Mouse (Mus musculus) stomach, embryonic 15.5 days (tissue): ENCODE data around the gene Scaper. TPM values are rescaled to one million over a fixed set of nuclear protein-coding genes. Genes with fewer than 3 reads are reported as not detected.
A peak's percentile ranks its signal among the peaks of the same experiment; 100 is the strongest.

Experiments used
- ATAC-seq: fragments of 200-750 bp; cut with Nextera tagmentation; 2 replicates; pipeline ENCODE4 v1.8.0; 2017; ENCODE audit warnings: low read depth, moderate number of reproducible peaks, moderate TSS enrichment; ENCODE audit not compliant: insufficient read depth, low FRiP score
- H3K27ac ChIP-seq: fragments of 300-500 bp; sonication (generic); 2 replicates; pipeline ENCODE4 v1.5.1; 2015; ENCODE audit warnings: mild to moderate bottlenecking, inconsistent platforms
- H3K27me3 ChIP-seq: fragments of 300-500 bp; sonication (generic); replicated peaks from 2 replicates; pipeline ENCODE4 v1.6.1; 2015; ENCODE audit warnings: inconsistent platforms
- H3K36me3 ChIP-seq: fragments of 300-500 bp; sonication (generic); 2 replicates; pipeline ENCODE4 v1.6.1; 2015; ENCODE audit warnings: inconsistent platforms
- H3K4me1 ChIP-seq: fragments of 300-500 bp; sonication (generic); 2 replicates; pipeline ENCODE4 v1.6.1; 2015; ENCODE audit warnings: inconsistent platforms
- H3K4me2 ChIP-seq: fragments of 300-500 bp; sonication (generic); 2 replicates; pipeline ENCODE4 v1.6.1; 2015; ENCODE audit warnings: mild to moderate bottlenecking, inconsistent platforms
- H3K4me3 ChIP-seq: fragments of 300-500 bp; sonication (generic); replicated peaks from 2 replicates; pipeline ENCODE4 v1.5.1; 2015; ENCODE audit warnings: inconsistent platforms
- H3K9ac ChIP-seq: fragments of 300-500 bp; sonication (generic); 2 replicates; pipeline ENCODE4 v1.6.1; 2015; ENCODE audit warnings: inconsistent platforms
- H3K9me3 ChIP-seq: fragments of 300-500 bp; sonication (generic); 2 replicates; pipeline ENCODE4 v1.6.1; 2016; ENCODE audit warnings: inconsistent platforms
- WGBS: fragments of 180-500 bp; shearing (Covaris S2); methylation state at CpG from one replicate; pipeline ENCODE4 v1.1.7; 2015; 5-methylcytosine and 5-hydroxymethylcytosine counted together
- polyA plus RNA-seq: library from polyadenylated mRNA; unstranded; fragments of >200 nt; fragmentation: Nextera tagmentation; extraction: Ambion mirVana; gene quantifications from 2 replicates; pipeline ENCODE4 v1.2.1, GENCODE M21; 2015

Gene Scaper
- polyA plus RNA-seq, 1 experiment from 2014 or later, result 9.6 TPM

DNA sequence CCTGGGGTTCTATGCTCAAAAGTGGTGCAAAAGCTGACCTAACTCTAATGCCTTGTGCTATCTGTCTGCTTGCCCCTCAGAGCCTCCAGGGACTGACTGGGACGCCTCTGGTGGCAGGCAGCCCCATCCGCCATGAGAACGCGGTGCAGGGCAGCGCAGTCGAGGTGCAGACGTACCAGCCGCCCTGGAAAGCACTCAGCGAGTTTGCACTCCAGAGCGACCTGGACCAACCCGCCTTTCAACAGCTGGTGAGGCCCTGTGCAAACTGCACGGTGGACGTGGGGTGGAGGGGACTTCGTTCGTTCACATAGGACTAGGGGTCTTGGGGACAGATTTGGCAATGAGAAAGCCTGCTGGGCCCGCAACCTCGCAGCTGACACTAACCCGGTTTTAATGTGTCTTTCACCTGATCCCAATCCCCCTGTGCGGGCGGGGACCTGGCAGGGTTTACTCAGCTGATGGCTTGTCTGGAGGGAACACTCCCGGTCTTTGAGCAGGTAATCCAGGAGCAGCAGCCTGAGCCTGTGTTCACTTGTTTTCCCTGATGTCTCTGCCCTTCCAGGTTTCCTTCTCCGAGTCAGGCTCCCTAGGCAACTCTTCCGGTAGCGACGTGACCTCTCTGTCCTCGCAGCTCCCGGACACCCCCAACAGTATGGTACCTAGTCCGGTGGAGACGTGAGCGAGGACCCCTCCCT is 392.9 kb downstream of the Scaper start:
- no peak for ATAC-seq
- Histone ChIP-seq H3K9ac (no peak overlapping the region), H3K4me2 (peak overlapping the region; percentile 67), H3K9me3 (no peaks in the 10 kb centered on the region), H3K4me1 (peaks cover 52% of the 10 kb centered on the region), H3K36me3 (no peaks in the 10 kb centered on the region), H3K4me3 (peak overlapping the region; percentile 48), H3K27me3 (peaks cover 54% of the 10 kb centered on the region), H3K27ac (no peak overlapping the region)
- WGBS, result 26% methylated on average over 30 of the region's 30 CpGs

DNA sequence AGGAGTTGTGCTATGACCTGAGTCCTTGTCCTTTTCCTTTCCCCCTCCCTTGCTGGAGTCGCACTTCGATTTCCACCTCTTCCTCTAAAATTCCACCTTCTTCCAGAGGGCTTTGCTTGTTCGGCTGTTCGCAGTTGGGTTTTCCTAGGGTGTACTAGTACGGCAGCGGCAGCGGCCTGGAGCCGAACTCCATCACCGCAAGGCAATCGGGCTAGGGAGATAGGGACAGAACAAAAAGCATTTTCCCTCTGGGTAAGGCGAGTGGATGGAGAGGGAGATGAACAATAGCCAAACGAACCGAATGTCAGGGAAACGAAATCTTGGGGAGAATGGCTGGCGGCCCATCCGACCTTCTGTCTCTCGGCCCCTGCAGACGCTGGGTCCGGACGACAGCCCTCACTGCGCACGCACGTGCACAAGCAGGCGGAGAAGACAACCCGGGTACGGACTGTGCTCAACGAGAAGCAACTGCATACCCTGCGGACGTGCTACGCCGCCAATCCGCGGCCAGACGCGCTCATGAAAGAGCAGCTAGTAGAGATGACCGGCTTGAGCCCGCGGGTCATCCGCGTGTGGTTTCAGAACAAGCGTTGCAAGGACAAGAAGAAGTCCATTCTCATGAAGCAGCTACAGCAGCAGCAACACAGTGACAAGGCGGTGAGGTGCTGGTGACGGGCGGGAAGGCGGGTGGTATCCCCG is 394.1 kb downstream of the Scaper start:
- H3K36me3 ChIP-seq, result no peaks in the 10 kb centered on the region
- H3K9me3 ChIP-seq, result no peaks in the 10 kb centered on the region
- ATAC-seq, result no peak
- H3K4me2 ChIP-seq, result peak overlapping the region; percentile 67
- 0 out of 2 replicates have a peak overlapping the region, but pooled peaks have one; percentile 2 for H3K9ac ChIP-seq
- 10% methylated on average over 46 of the region's 46 CpGs for WGBS
- H3K4me1 ChIP-seq, result peaks cover 57% of the 10 kb centered on the region
- H3K4me3 ChIP-seq, result peak overlapping the region; percentile 48
- peaks cover 54% of the 10 kb centered on the region for H3K27me3 ChIP-seq
- H3K27ac ChIP-seq, result no peak overlapping the region

DNA sequence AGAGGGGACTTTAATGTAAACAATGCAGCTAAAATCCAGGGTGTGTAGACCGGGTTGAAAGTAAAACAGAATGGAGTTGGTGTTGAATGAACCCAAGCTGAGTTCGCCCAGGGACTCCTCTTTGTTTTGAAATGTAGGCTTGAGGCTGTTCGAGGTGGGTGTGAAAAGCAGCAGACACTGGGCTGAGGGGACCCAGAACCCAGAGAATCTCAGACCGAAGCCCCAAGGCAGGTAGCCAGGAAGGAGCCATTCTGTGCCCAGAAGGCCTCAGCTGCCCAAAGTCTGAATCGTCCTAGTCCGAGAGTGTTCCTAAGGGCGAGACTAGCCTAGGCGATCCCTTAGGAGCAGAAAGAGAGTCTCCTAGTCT is 394.6 kb downstream of the Scaper start:
- H3K9me3 ChIP-seq, result no peaks in the 10 kb centered on the region
- H3K4me1 ChIP-seq, result peaks cover 57% of the 10 kb centered on the region
- H3K27me3 ChIP-seq, result peaks cover 58% of the 10 kb centered on the region
- H3K36me3 ChIP-seq, result no peaks in the 10 kb centered on the region
- H3K4me2 ChIP-seq, result peak overlapping the region; percentile 67
- H3K4me3 ChIP-seq, result peak overlapping the region; percentile 48
- H3K9ac ChIP-seq, result no peak overlapping the region
- ATAC-seq, result no peak
- 35% methylated on average over 8 of the region's 8 CpGs for WGBS
- no peak overlapping the region for H3K27ac ChIP-seq

DNA sequence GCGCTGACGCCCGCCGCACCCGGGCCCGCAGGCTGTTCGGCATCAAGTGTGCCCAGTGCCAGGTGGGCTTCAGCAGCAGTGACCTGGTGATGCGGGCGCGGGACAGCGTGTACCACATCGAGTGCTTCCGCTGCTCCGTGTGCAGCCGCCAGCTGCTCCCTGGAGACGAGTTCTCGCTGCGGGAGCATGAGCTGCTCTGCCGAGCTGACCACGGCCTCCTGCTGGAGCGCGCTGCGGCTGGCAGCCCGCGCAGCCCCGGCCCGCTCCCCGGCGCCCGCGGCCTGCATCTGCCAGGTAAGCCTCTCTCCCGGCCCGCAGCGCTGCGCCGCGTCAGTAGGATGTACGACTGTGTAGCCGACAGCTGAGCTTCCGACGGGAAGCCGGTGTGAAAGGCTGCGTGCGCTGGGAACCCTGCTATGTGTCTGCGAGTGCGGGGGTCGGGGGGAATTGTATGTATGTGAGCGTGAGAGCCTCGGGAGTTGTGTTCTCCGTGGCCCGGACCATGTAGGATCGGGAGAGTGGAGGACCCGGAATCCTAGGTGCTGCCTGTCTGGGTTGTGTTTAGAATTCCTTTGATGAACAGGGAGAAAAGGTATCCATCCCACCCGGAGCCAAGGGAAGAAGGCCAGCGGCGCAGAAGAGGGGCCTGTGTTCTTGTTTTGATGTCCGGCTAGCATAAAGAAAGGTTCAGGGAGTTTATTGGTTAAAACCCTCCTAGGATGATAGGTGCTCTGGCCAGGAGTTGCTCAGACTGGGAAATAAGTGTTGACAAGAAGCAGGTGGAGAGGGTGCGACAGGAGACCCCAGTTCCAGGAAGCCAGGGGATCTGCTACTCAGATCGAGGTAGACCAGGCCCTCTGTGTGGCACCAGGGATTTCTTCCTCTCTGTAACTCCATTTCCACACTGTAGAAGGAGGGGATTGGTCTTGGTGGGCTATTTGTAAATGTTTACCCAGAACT is 395.3 kb downstream of the Scaper start:
- WGBS, result 4% methylated on average over 59 of the region's 59 CpGs
- Histone ChIP-seq H3K27me3 (peaks cover 59% of the 10 kb centered on the region), H3K4me3 (peak overlapping the region; percentile 48), H3K9ac (peak overlapping the region; percentile 16; the same call in 1 of the 2 replicates), H3K4me2 (peak overlapping the region; percentile 67), H3K4me1 (peaks cover 57% of the 10 kb centered on the region), H3K36me3 (no peaks in the 10 kb centered on the region), H3K9me3 (no peaks in the 10 kb centered on the region), H3K27ac (no peak overlapping the region)
- no peak for ATAC-seq

DNA sequence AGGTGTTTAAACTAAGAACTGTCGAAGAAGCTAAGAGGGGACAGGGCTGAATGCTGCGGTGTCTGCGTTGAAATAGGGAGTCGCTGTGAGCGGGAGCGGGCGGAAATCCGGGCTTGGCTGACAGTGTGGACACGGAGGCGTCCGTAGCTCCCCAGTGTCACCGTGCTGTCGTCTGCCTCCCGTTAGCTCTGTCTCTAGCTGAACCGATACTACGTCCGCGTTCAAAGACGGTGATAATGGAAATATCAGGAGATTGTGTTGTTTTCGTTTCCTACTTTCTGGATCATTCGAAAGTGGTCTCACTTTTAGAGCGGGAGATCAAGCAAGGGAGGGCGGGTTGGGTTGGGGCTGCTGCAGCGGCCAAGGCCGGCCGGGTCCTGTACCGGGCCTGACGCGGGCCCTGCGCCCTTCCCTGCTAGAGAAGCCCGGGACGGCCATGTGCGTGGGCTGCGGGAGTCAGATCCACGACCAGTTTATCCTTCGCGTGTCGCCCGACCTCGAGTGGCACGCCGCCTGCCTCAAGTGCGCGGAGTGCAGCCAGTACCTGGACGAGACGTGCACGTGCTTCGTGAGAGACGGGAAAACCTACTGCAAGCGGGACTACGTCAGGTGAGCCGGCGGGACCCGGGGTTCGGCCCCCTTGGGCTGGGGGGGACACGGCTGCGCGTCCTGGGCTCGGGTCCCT is 396.1 kb downstream of the Scaper start:
- Histone ChIP-seq H3K9me3 (no peaks in the 10 kb centered on the region), H3K27me3 (peaks cover 55% of the 10 kb centered on the region), H3K4me3 (peak overlapping the region; percentile 48), H3K4me2 (peak overlapping the region; percentile 67), H3K9ac (peak overlapping the region; percentile 16; the same call in 1 of the 2 replicates), H3K27ac (peak overlapping the region; percentile 8; the same call in 1 of the 2 replicates), H3K4me1 (peaks cover 57% of the 10 kb centered on the region), H3K36me3 (no peaks in the 10 kb centered on the region)
- no peak for ATAC-seq
- under 1% methylated on average over 59 of the region's 59 CpGs for WGBS

DNA sequence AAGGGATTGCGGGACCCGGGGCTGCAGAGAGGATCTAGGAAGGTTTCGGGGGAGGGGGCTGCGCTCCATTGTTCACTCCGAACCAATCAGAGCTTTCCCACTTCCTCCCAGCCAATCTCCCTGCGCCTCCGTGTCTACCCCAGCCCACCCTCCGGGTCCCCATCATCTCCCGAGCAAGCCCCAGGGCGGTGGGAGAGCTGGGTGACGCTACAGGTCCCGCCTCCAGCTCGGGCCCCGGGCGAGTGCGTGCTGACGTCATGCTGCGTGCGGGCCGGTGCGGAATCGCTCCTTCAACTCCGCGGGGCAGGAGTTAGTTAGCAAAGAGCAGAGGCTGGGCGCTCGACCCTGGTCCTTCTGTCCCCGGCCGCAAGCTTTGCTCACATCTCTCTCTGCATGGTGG is 397.0 kb downstream of the Scaper start:
- H3K9me3 ChIP-seq, result no peaks in the 10 kb centered on the region
- H3K4me2 ChIP-seq, result peak overlapping the region; percentile 67
- WGBS, result under 1% methylated on average over 28 of the region's 28 CpGs
- peak; percentile 90 for ATAC-seq
- 0 out of 2 replicates have a peak overlapping the region, but pooled peaks have one; percentile 57 for H3K27ac ChIP-seq
- no peaks in the 10 kb centered on the region for H3K36me3 ChIP-seq
- H3K9ac ChIP-seq, result peak overlapping the region; percentile 29
- peaks cover 47% of the 10 kb centered on the region for H3K27me3 ChIP-seq
- H3K4me3 ChIP-seq, result peak overlapping the region; percentile 48
- peaks cover 50% of the 10 kb centered on the region for H3K4me1 ChIP-seq

DNA sequence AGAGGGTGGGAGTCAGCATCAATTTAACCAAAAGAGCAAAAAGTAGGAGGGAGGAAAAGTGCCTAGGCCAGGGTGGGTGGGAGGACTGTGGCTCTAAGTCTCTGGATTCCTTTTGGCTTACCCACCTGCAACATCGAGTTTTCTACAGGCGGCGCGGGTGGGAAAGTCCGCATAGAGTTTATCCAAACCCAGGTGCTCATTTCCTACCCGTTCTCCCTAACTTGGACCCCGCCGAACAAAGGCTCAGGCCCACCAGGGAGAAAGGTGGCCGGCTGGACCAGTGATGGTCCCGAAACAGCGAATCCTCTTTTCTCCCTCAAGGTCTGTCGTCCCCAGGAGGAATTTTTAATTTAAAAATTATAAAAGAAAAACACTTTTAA is 397.5 kb downstream of the Scaper start:
- H3K36me3 ChIP-seq, result no peaks in the 10 kb centered on the region
- peaks cover 44% of the 10 kb centered on the region for H3K27me3 ChIP-seq
- peak overlapping the region; percentile 48 for H3K4me3 ChIP-seq
- H3K9me3 ChIP-seq, result no peaks in the 10 kb centered on the region
- ATAC-seq, result no peak
- peaks cover 45% of the 10 kb centered on the region for H3K4me1 ChIP-seq
- H3K27ac ChIP-seq, result peak overlapping the region; percentile 57; the same call in 1 of the 2 replicates
- peak overlapping the region; percentile 67 for H3K4me2 ChIP-seq
- H3K9ac ChIP-seq, result peak overlapping the region; percentile 29
- WGBS, result 2% methylated on average over 12 of the region's 12 CpGs

DNA sequence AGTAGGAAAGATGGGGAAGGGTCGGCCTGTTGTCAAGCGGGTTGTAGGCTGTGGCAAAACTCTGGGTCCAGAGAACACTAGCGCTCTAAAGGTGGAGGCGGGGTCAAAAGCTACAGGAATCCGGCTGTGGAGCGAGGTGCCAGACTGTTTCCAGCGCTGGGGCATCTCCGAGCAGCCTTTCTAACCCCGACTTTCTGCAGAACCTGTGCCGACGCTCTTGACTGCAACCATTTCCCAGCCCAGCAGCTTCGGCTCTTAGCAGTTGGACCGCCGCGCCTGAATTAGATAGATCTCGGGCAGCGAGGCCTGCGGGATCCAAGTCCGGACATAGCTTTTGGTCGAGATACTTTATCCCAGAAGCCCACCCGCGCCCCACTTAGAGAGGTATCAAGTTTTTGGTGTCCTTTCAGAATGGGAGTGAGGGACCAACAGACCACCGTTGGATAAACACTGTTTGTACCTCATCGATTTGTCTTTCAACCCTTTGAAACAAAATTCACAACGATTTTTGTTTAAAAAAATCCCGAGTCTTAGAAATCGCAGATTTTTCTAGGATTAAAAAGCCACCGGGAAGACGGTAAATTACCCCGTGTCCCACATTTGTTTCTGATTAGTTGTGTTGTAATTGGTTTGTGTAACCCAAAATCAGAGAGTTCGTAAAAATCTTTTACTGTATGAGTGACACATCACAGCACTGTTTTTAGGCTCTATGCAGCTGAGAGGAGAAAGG is 398.1 kb downstream of the Scaper start:
- H3K4me3 ChIP-seq, result peak overlapping the region; percentile 48
- peaks cover 40% of the 10 kb centered on the region for H3K4me1 ChIP-seq
- H3K9ac ChIP-seq, result no peak overlapping the region; the same call in 1 of the 2 replicates
- no peaks in the 10 kb centered on the region for H3K9me3 ChIP-seq
- peak overlapping the region; percentile 57; the same call in 1 of the 2 replicates for H3K27ac ChIP-seq
- H3K36me3 ChIP-seq, result no peaks in the 10 kb centered on the region
- H3K4me2 ChIP-seq, result peak overlapping the region; percentile 67
- ATAC-seq, result no peak
- peaks cover 44% of the 10 kb centered on the region for H3K27me3 ChIP-seq
- WGBS, result 2% methylated on average over 31 of the region's 31 CpGs

DNA sequence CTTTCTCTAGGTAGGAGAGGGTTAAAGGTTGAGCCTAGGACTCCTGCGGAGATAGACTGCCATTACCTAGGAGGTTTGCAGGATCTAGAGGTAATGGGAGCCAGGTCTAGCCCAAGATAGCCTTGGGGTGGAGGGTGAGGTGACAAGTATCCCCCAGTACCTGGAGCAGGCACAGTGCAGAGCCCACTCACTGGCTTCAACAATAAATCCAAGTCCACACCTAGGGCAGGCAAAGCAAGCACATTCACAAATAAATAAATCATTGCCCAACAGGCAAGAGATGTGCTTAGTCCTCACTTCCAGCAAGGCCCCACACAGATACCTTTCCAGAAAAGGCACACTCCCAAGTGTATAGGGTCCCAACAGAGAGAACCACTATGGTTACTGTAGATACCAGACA is 398.9 kb downstream of the Scaper start:
- no peaks in the 10 kb centered on the region for H3K36me3 ChIP-seq
- H3K27ac ChIP-seq, result no peak overlapping the region
- WGBS, result 16% methylated on average over 1 of the region's 1 CpGs
- no peak overlapping the region for H3K9ac ChIP-seq
- peaks cover 32% of the 10 kb centered on the region for H3K4me1 ChIP-seq
- no peak overlapping the region for H3K4me3 ChIP-seq
- 0 out of 2 replicates have a peak overlapping the region, but pooled peaks have one; percentile 67 for H3K4me2 ChIP-seq
- ATAC-seq, result no peak
- no peaks in the 10 kb centered on the region for H3K9me3 ChIP-seq
- H3K27me3 ChIP-seq, result peaks cover 41% of the 10 kb centered on the region

DNA sequence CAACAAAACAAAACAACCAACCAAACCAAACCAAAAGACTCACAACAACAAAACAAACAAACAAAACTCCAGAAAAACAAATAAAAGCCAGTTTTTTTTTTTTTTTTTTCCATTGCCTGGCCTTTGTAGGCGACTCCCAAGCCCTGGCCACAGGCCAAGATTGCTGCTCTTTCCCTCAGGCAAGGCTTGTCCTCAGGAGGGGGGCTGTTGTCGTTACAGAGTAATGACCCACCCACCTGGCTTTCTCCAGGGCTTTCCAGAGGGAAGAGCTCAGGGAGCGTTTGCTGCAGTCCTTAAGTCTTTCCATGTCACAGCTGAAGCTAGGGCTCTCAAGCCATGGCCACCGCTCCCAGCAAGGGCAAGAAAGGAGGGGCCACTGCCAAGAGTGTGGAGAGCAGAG is 399.5 kb downstream of the Scaper start, which contains the start of gene Isl2:
Isl2 (plus strand) TSS at position 296 of the 400 bp plus-strand sequence.
- Histone ChIP-seq H3K27ac (no peak within 1 kb of the TSS; the same call in 1 of the 2 replicates), H3K27me3 (peaks cover 35% of the 10 kb centered on the region), H3K36me3 (no peaks in the 10 kb centered on the region), H3K4me1 (peaks cover 28% of the 10 kb centered on the region), H3K9me3 (no peaks in the 10 kb centered on the region), H3K4me3 (peak within 1 kb of the TSS; percentile 48), H3K4me2 (peak within 1 kb of the TSS; percentile 67), H3K9ac (no peak within 1 kb of the TSS; the same call in 1 of the 2 replicates)
- no peak for ATAC-seq
- 32% methylated on average over 4 of the region's 4 CpGs for WGBS
